25 mouse cellular contexts compared by ENCODE assay signal in the genomic region with DNA sequence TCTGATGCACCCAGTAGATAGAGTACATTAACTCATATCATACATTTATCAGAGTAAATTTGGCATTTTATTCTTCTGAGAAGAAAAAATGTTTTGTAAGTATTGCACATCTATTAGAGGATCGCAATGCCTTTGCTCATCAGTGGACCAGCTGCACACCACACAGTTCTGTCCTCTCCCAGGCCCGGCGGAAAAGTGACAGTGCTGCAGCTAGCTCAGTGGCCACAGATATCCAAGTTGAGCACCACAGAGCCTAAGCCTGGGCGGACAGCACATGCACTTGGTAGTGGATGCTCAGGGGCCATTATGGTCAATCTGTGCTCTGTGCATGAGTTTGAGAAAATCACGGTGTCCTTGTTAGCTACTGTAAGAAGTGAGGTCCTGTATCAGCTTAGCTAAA.
DNase-seq lines count a peak whose midpoint lies in the region; ATAC-seq and TF ChIP-seq lines count a peak whose summit lies in the region.
"Had no signal": no experiment of that assay in that cellular context is flagged by ENCODE, and none has a peak within 500 bp of the region (broad histone marks: within the 10 kb centered on the region; RNA-seq: fewer than 3 reads in every experiment).

No protein-coding gene starts in this region.

- no peak for TF ChIP-seq POLR2A in bone marrow macrophage, adult 2 months (IDR thresholded peaks at IDR 0.05; ENCODE audit: borderline replicate concordance, low read depth, low read length)

- H3K27ac ChIP-seq in heart, embryonic 13.5 days (replicated peaks) = 0 out of 2 replicates have a peak overlapping the region, but pooled peaks have one; percentile 92
- no peak overlapping the region for H3K27ac ChIP-seq in heart, embryonic 11.5 days (ENCODE audit: low read depth, low read length)
- peak overlapping the region; percentile 81 for H3K27ac ChIP-seq in bone marrow macrophage, adult 2 months (ENCODE audit: insufficient read depth, low read depth, low read length)
- H3K27ac ChIP-seq in macrophage = peak overlapping the region; percentile 95
- H3K27ac ChIP-seq: forebrain, embryonic 10.5 days; forebrain, embryonic 13.5 days; hindbrain, embryonic 14.5 days; hindbrain, postnatal 0 days had no signal

- H3K27me3 ChIP-seq in heart, embryonic 13.5 days (replicated peaks) = no peaks in the 10 kb centered on the region
- no peaks in the 10 kb centered on the region for H3K27me3 ChIP-seq in heart, embryonic 11.5 days (ENCODE audit: control insufficient read depth, insufficient read depth, low read length)
- H3K27me3 ChIP-seq: CH12.LX; forebrain, embryonic 13.5 days; Patski had no signal

- WGBS in heart, embryonic 13.5 days = 85% methylated on average over 5 of the region's 5 CpGs
- WGBS in heart, embryonic 11.5 days (ENCODE audit: insufficient replicate concordance) = 90% methylated on average over 5 of the region's 5 CpGs
- WGBS in macrophage (ENCODE audit: missing documents) = 93% methylated on average over 5 of the region's 5 CpGs

- DNase-seq in heart, adult 11 months = peak; percentile 84
- no peak for DNase-seq in heart, adult 9 months (ENCODE audit: low spot score in 2 of 2)
- no peak for DNase-seq in adrenal gland, postnatal 36 days
- DNase-seq: adrenal gland, postnatal 10 days; B cell, adult 2 months; cerebellum, adult 18-20 months; cerebellum, adult 9-10 months; cerebellum, postnatal 14 days; gastrocnemius, postnatal 14 days; heart, postnatal 4 days; kidney, adult 18-20 months had no signal

- H3K9ac ChIP-seq in heart, embryonic 13.5 days = no peak overlapping the region
- H3K9ac ChIP-seq in heart, embryonic 11.5 days (ENCODE audit: low read depth, low read length) = no peak overlapping the region
- H3K9ac ChIP-seq: forebrain, embryonic 13.5 days; hindbrain, embryonic 14.5 days had no signal

- H3K9me3 ChIP-seq in heart, embryonic 13.5 days = no peaks in the 10 kb centered on the region
- no peaks in the 10 kb centered on the region for H3K9me3 ChIP-seq in heart, embryonic 11.5 days (replicated peaks; ENCODE audit: control insufficient read depth, low read length)
- H3K9me3 ChIP-seq: forebrain, embryonic 10.5 days; forebrain, embryonic 13.5 days; G1E had no signal

- no peak overlapping the region for H3K4me3 ChIP-seq in heart, embryonic 13.5 days
- H3K4me3 ChIP-seq in heart, embryonic 11.5 days (ENCODE audit: low read depth, low read length) = no peak overlapping the region
- no peak overlapping the region for H3K4me3 ChIP-seq in bone marrow macrophage, adult 2 months (ENCODE audit: insufficient read depth, low read length)
- H3K4me3 ChIP-seq in macrophage (ENCODE audit: inconsistent target) = no peak overlapping the region
- H3K4me3 ChIP-seq: forebrain, embryonic 10.5 days; forebrain, embryonic 13.5 days had no signal

- H3K36me3 ChIP-seq in heart, embryonic 13.5 days = peaks cover 36% of the 10 kb centered on the region
- no peaks in the 10 kb centered on the region; the same call in 1 of the 2 replicates for H3K36me3 ChIP-seq in heart, embryonic 11.5 days (ENCODE audit: control insufficient read depth, insufficient read depth, low read length)
- no peaks in the 10 kb centered on the region for H3K36me3 ChIP-seq in macrophage (ENCODE audit: inconsistent target)
- H3K36me3 ChIP-seq: forebrain, embryonic 10.5 days had no signal

- H3K4me1 ChIP-seq in heart, embryonic 13.5 days = peaks cover 61% of the 10 kb centered on the region
- peaks cover 20% of the 10 kb centered on the region for H3K4me1 ChIP-seq in heart, embryonic 11.5 days (ENCODE audit: control insufficient read depth, insufficient read depth, low read length)
- peaks cover 70% of the 10 kb centered on the region for H3K4me1 ChIP-seq in bone marrow macrophage, adult 2 months (ENCODE audit: control insufficient read depth, insufficient read depth, low read length)
- H3K4me1 ChIP-seq: forebrain, embryonic 13.5 days had no signal

- H3K4me2 ChIP-seq in heart, embryonic 13.5 days = no peak overlapping the region
- no peak overlapping the region for H3K4me2 ChIP-seq in heart, embryonic 11.5 days
- H3K4me2 ChIP-seq: forebrain, embryonic 13.5 days; hindbrain, embryonic 14.5 days had no signal

- TF ChIP-seq CTCF in bone marrow macrophage, adult 2 months (IDR thresholded peaks at IDR 0.05; ENCODE audit: low read depth, low read length) = no peak

- ATAC-seq in heart, embryonic 13.5 days (ENCODE audit: extremely low read depth, insufficient number of reproducible peaks, low FRiP score, low TSS enrichment) = no peak
- ATAC-seq in heart, embryonic 11.5 days (replicated peaks; ENCODE audit: insufficient number of reproducible peaks, low FRiP score, low TSS enrichment) = no peak
- ATAC-seq: forebrain, embryonic 13.5 days; forebrain, embryonic 16.5 days; hindbrain, postnatal 0 days; inflammation-experienced regulatory T-cells, adult 6 months; intestine, embryonic 16.5 days; Patski had no signal

- H3K79me2 ChIP-seq in macrophage (ENCODE audit: inconsistent target) = no peaks in the 10 kb centered on the region
